Mouse (Mus musculus): Measurements from ENCODE around the gene Ppp1r13l. TPM values are rescaled to one million over a fixed set of nuclear protein-coding genes. Genes with fewer than 3 reads are reported as not detected.

Ppp1r13l gene
- polyA plus RNA-seq, 1 experiment from 2014 or later: 12.0 TPM

- Histone ChIP-seq H3K27me3 (ENCODE audit: insufficient read depth, poor library complexity, severe bottlenecking) (peaks cover 18% of the 10 kb centered on the region), H3K4me3 (peak overlapping the region; percentile 22), H3K36me3 (no peaks in the 10 kb centered on the region), H3K9me3 (no peaks in the 10 kb centered on the region; the same call in 1 of the 2 replicates), H3K4me1 (peaks cover 31% of the 10 kb centered on the region), H3K27ac (peak overlapping the region; percentile 87)
- WGBS: 30% methylated on average over 6 of the region's 6 CpGs
- DNase-seq (ENCODE audit: low spot score): peak; percentile 87
Observed at GRCm38 (mm10) chr7:19409753-19410152, 50.2 kb downstream of the Ppp1r13l start.

DNA sequence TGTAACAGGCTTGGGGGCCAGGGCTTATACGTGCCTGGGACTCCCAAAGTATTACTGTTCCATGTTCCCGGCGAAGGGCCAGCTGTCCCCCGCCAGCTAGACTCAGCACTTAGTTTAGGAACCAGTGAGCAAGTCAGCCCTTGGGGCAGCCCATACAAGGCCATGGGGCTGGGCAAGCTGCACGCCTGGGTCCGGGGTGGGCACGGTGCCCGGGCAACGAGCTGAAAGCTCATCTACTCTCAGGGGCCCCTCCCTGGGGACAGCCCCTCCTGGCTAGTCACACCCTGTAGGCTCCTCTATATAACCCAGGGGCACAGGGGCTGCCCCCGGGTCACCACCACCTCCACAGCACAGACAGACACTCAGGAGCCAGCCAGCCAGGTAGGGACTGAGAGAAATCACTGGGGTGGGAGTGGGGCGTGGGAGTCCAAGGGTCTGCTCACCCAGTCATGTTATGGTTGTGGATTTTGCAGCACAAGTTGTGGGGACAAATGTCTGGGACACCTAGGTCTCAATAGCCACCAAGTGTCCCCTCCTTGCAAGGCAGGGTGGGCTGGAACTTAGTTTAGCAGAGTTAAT, 51.3 kb downstream of the Ppp1r13l start:
- Histone ChIP-seq H3K27me3 (ENCODE audit: insufficient read depth, poor library complexity, severe bottlenecking) (peaks cover 20% of the 10 kb centered on the region; the same call in 1 of the 2 replicates), H3K27ac (peak overlapping the region; percentile 87), H3K36me3 (no peaks in the 10 kb centered on the region), H3K4me1 (peaks cover 31% of the 10 kb centered on the region), H3K4me3 (no peak overlapping the region), H3K9me3 (no peaks in the 10 kb centered on the region; the same call in 1 of the 2 replicates)
- no peak for DNase-seq (ENCODE audit: low spot score)
- WGBS: 78% methylated on average over 11 of the region's 11 CpGs

DNA sequence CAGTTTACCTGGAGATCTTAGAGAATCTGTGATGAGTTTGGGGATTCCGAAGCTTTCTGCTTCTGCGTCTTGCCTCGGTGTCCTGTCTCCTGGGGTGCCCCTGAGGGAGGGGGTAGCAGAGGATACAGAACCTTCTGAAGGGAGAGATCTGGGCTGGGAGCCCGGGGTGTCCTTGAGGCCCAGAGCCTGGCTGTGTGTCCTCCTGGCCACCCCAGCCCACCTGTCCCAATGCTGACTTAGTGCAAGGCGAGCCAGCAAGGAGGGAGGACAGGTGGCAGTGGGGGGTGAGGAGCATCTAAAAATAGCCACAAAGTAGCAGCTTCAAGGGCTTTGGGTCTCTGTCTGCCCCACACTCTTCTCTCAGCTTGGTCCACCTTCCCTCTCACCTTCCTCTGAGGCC, 52.2 kb downstream of the Ppp1r13l start:
- Histone ChIP-seq H3K27me3 (ENCODE audit: insufficient read depth, poor library complexity, severe bottlenecking) (peaks cover 19% of the 10 kb centered on the region; the same call in 1 of the 2 replicates), H3K4me3 (no peak overlapping the region), H3K27ac (peak overlapping the region; percentile 87), H3K36me3 (no peaks in the 10 kb centered on the region), H3K9me3 (no peaks in the 10 kb centered on the region; the same call in 1 of the 2 replicates), H3K4me1 (peaks cover 38% of the 10 kb centered on the region)
- 72% methylated on average over 5 of the region's 5 CpGs for WGBS
- no peak for DNase-seq (ENCODE audit: low spot score)

GRCm38 (mm10) chr7:19413525-19413924, 54.0 kb downstream of the Ppp1r13l start:
- no peaks in the 10 kb centered on the region for H3K36me3 ChIP-seq
- no peak overlapping the region for H3K4me3 ChIP-seq
- DNase-seq (ENCODE audit: low spot score): no peak
- no peaks in the 10 kb centered on the region; the same call in 1 of the 2 replicates for H3K9me3 ChIP-seq
- H3K4me1 ChIP-seq: peaks cover 42% of the 10 kb centered on the region
- 79% methylated on average over 3 of the region's 3 CpGs for WGBS
- H3K27me3 ChIP-seq (ENCODE audit: insufficient read depth, poor library complexity, severe bottlenecking): peaks cover 36% of the 10 kb centered on the region
- no peak overlapping the region for H3K27ac ChIP-seq

DNA sequence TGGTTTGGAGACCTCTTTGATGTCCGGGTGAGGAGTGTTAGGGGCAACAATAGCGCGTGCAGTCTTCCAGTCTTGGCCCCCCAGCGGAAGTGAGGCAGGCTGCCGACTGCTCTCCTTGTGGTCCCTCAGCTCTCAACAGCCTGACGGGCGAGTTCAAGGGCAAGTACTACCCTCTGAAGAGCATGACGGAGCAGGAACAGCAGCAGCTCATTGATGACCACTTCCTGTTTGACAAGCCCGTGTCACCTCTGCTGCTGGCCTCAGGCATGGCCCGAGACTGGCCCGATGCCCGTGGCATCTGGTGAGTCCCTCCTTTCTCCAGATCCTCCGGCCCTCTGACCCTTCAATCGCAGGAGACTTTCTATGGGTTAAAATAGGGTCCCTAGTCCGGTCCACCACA, 57.0 kb downstream of the Ppp1r13l start:
- peaks cover 66% of the 10 kb centered on the region for H3K27me3 ChIP-seq (ENCODE audit: insufficient read depth, poor library complexity, severe bottlenecking)
- WGBS: 57% methylated on average over 15 of the region's 15 CpGs

GRCm38 (mm10) chr7:19420121-19420520, 60.6 kb downstream of the Ppp1r13l start:
- Histone ChIP-seq H3K4me1 (peaks cover 26% of the 10 kb centered on the region), H3K9me3 (no peaks in the 10 kb centered on the region; the same call in 1 of the 2 replicates), H3K27ac (no peak overlapping the region), H3K4me3 (peak overlapping the region; percentile 38), H3K27me3 (ENCODE audit: insufficient read depth, poor library complexity, severe bottlenecking) (peaks cover 62% of the 10 kb centered on the region), H3K36me3 (peaks cover 5% of the 10 kb centered on the region)
- no peak for DNase-seq (ENCODE audit: low spot score)
- WGBS: 6% methylated on average over 28 of the region's 28 CpGs

More for the DNA sequence above, 57.0 kb downstream of the Ppp1r13l start:
- Histone ChIP-seq H3K4me3 (0 out of 2 replicates have a peak overlapping the region, but pooled peaks have one; percentile 5), H3K9me3 (no peaks in the 10 kb centered on the region; the same call in 1 of the 2 replicates), H3K36me3 (no peaks in the 10 kb centered on the region), H3K4me1 (peaks cover 32% of the 10 kb centered on the region), H3K27ac (peak overlapping the region; percentile 59)
- DNase-seq (ENCODE audit: low spot score): no peak

- H3K9me3 ChIP-seq: no peaks in the 10 kb centered on the region; the same call in 1 of the 2 replicates
- peak overlapping the region; percentile 57 for H3K4me3 ChIP-seq
- H3K4me1 ChIP-seq: peaks cover 26% of the 10 kb centered on the region
- WGBS: 12% methylated on average over 43 of the region's 43 CpGs
- DNase-seq (ENCODE audit: low spot score): peak; percentile 96
- H3K27ac ChIP-seq: no peak overlapping the region
- peaks cover 14% of the 10 kb centered on the region for H3K36me3 ChIP-seq
- H3K27me3 ChIP-seq (ENCODE audit: insufficient read depth, poor library complexity, severe bottlenecking): peaks cover 57% of the 10 kb centered on the region
Observed at GRCm38 (mm10) chr7:19420821-19421636, 61.5 kb downstream of the Ppp1r13l start.

- no peak for DNase-seq (ENCODE audit: low spot score)
- H3K27me3 ChIP-seq (ENCODE audit: insufficient read depth, poor library complexity, severe bottlenecking): peaks cover 40% of the 10 kb centered on the region
- no peak overlapping the region for H3K27ac ChIP-seq
- H3K4me3 ChIP-seq: no peak overlapping the region
- WGBS: 86% methylated on average over 3 of the region's 3 CpGs
- no peaks in the 10 kb centered on the region; the same call in 1 of the 2 replicates for H3K9me3 ChIP-seq
- H3K4me1 ChIP-seq: peaks cover 15% of the 10 kb centered on the region
- peaks cover 35% of the 10 kb centered on the region for H3K36me3 ChIP-seq
Observed at GRCm38 (mm10) chr7:19423083-19423482, 63.5 kb downstream of the Ppp1r13l start.

DNA sequence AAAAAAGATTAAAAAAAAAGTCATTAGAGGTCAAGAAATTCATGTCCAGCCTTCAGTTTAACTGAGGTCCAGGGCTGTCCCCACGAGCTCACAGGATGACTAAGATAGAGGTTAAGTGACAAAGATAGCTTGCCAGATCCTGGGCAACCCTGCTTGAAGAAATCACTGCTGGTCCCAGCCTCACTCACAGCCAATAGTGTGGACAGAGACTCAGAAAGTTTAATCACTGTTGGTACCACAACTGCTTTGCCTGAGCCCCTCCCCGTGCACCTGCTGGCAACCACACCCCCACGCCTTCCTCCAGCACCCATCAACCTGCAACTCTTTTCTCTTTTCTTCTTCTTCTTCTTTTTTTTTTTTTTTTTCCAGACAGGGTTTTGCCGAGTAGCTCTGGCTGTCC, 64.5 kb downstream of the Ppp1r13l start:
- peaks cover 31% of the 10 kb centered on the region for H3K27me3 ChIP-seq (ENCODE audit: insufficient read depth, poor library complexity, severe bottlenecking)
- no peak overlapping the region for H3K27ac ChIP-seq
- peaks cover 15% of the 10 kb centered on the region for H3K4me1 ChIP-seq
- 57% methylated on average over 4 of the region's 4 CpGs for whole genome bisulfite sequencing
- no peaks in the 10 kb centered on the region for H3K9me3 ChIP-seq
- peaks cover 44% of the 10 kb centered on the region for H3K36me3 ChIP-seq
- no peak for DNase-seq (ENCODE audit: low spot score)
- no peak overlapping the region for H3K4me3 ChIP-seq

DNA sequence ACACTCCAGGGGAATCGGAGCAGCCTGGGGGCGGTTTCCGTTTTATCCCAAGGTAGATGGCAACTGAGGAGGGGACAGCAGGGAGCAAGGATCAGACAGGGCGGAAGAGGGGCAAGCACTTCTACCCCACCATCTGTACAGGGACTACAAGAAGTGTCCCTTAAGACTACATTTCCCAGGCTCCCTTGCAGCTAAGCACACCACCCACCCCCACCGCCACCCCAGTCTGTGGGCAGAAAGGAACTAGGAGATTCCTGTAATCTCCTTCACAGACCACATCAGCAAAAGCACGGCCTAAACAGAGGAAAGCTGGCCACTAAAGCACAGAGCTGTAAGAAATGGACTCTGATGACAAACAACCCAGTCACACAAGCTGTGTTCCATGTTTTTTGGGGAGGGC, 66.8 kb downstream of the Ppp1r13l start:
- H3K4me1 ChIP-seq: 0 out of 2 replicates have a peak, but pooled peaks cover 2% of the 10 kb centered on the region
- no peak for DNase-seq (ENCODE audit: low spot score)
- H3K36me3 ChIP-seq: peaks cover 67% of the 10 kb centered on the region

GRCm38 (mm10) chr7:19426888-19427287, 67.3 kb downstream of the Ppp1r13l start:
- WGBS: 86% methylated on average over 6 of the region's 6 CpGs
- Histone ChIP-seq H3K4me1 (no peaks in the 10 kb centered on the region), H3K27ac (no peak overlapping the region), H3K27me3 (ENCODE audit: insufficient read depth, poor library complexity, severe bottlenecking) (peaks cover 5% of the 10 kb centered on the region; the same call in 1 of the 2 replicates), H3K9me3 (no peaks in the 10 kb centered on the region), H3K36me3 (peaks cover 73% of the 10 kb centered on the region), H3K4me3 (no peak overlapping the region)
- DNase-seq (ENCODE audit: low spot score): no peak

More for the DNA sequence above, 66.8 kb downstream of the Ppp1r13l start:
- Histone ChIP-seq H3K9me3 (no peaks in the 10 kb centered on the region), H3K4me3 (0 out of 2 replicates have a peak overlapping the region, but pooled peaks have one; percentile 2), H3K27ac (no peak overlapping the region), H3K27me3 (ENCODE audit: insufficient read depth, poor library complexity, severe bottlenecking) (peaks cover 9% of the 10 kb centered on the region; the same call in 1 of the 2 replicates)
- WGBS: 70% methylated on average over 6 of the region's 6 CpGs

Measured in heart, embryonic 10.5 days (tissue).